Mouse (Mus musculus) testis, adult 2 months (tissue): ENCODE results near the gene Ift57. TPM values are rescaled to one million over a fixed set of nuclear protein-coding genes. Genes with fewer than 3 reads are reported as not detected.

Experiments used
- H3K27ac ChIP-seq: fragments of 200-500 bp; 2 replicates; pipeline ENCODE4 v1.5.1; 2012; ENCODE audit warnings: low read depth, low read length; ENCODE audit not compliant: control insufficient read depth, insufficient read depth
- H3K27me3 ChIP-seq: fragments of 200-500 bp; 2 replicates; pipeline ENCODE4 v1.6.1; 2012; ENCODE audit warnings: mild to moderate bottlenecking, low read length, moderate library complexity; ENCODE audit not compliant: control insufficient read depth, insufficient read depth
- H3K36me3 ChIP-seq: fragments of 200-500 bp; 2 replicates; pipeline ENCODE4 v1.6.1; 2012; ENCODE audit warnings: mild to moderate bottlenecking, low read length; ENCODE audit not compliant: control insufficient read depth, insufficient read depth
- H3K4me1 ChIP-seq: fragments of 200-500 bp; 2 replicates; pipeline ENCODE4 v1.6.1; 2012; ENCODE audit warnings: low read length; ENCODE audit not compliant: control insufficient read depth, insufficient read depth
- H3K4me3 ChIP-seq: fragments of 200-500 bp; 2 replicates; pipeline ENCODE4 v1.5.1; 2012; ENCODE audit warnings: low read depth, mild to moderate bottlenecking, low read length, moderate library complexity, mixed read lengths; ENCODE audit not compliant: control insufficient read depth
- CTCF ChIP-seq: fragments of 200-500 bp; IDR thresholded peaks from 2 replicates; pipeline ENCODE4 v1.5.1; 2012; ENCODE audit warnings: low read depth, mild to moderate bottlenecking, inconsistent platforms, low read length, moderate library complexity; ENCODE audit not compliant: control insufficient read depth, insufficient read depth, insufficient replicate concordance
- POLR2A ChIP-seq: fragments of 200-500 bp; IDR thresholded peaks from 2 replicates; pipeline ENCODE4 v1.6.1; 2012; ENCODE audit warnings: low read depth, mild to moderate bottlenecking, inconsistent platforms, low read length, moderate library complexity; ENCODE audit not compliant: control insufficient read depth
- polyA plus RNA-seq: library from polyadenylated mRNA; depleted of rRNA; stranded (reverse); fragments of >200 nt; gene quantifications from 2 replicates; pipeline ENCODE4 v1.2.3, GENCODE M21; 2012; rRNA removed

Gene Ift57
- polyA plus RNA-seq, 1 experiment = 26.4 TPM

- no peaks in the 10 kb centered on the region for H3K36me3 ChIP-seq
- no peak for TF ChIP-seq POLR2A
- TF ChIP-seq CTCF = no peak
- H3K27me3 ChIP-seq = no peaks in the 10 kb centered on the region
- H3K27ac ChIP-seq = no peak overlapping the region
- peaks cover 5% of the 10 kb centered on the region for H3K4me1 ChIP-seq
- peak overlapping the region; percentile 2; the same call in 1 of the 2 replicates for H3K4me3 ChIP-seq
These were observed 105.0 kb downstream of the Ift57 start for GRCm38 (mm10) chr16:49803932-49804461.

- TF ChIP-seq CTCF (no peak), POLR2A (no peak)
- peaks cover 5% of the 10 kb centered on the region for H3K4me1 ChIP-seq
- H3K27me3 ChIP-seq = no peaks in the 10 kb centered on the region
These were observed 107.9 kb downstream of the Ift57 start for GRCm38 (mm10) chr16:49806920-49807319.

GRCm38 (mm10) chr16:49807419-49807841, 108.4 kb downstream of the Ift57 start:
- Histone ChIP-seq H3K36me3 (no peaks in the 10 kb centered on the region), H3K27ac (no peak overlapping the region), H3K4me3 (no peak overlapping the region), H3K27me3 (no peaks in the 10 kb centered on the region), H3K4me1 (peaks cover 5% of the 10 kb centered on the region)
- no peak for TF ChIP-seq POLR2A
- no peak for TF ChIP-seq CTCF

More at GRCm38 (mm10) chr16:49806920-49807319, 107.9 kb downstream of the Ift57 start:
- H3K36me3 ChIP-seq = no peaks in the 10 kb centered on the region
- H3K4me3 ChIP-seq = no peak overlapping the region
- H3K27ac ChIP-seq = no peak overlapping the region

- H3K4me3 ChIP-seq = no peak overlapping the region
- H3K36me3 ChIP-seq = no peaks in the 10 kb centered on the region
- TF ChIP-seq POLR2A = no peak
- TF ChIP-seq CTCF = no peak
- H3K27me3 ChIP-seq = no peaks in the 10 kb centered on the region
- peaks cover 5% of the 10 kb centered on the region for H3K4me1 ChIP-seq
- no peak overlapping the region for H3K27ac ChIP-seq
These were observed 108.9 kb downstream of the Ift57 start for GRCm38 (mm10) chr16:49807862-49808430.

- no peak overlapping the region for H3K4me3 ChIP-seq
- H3K27ac ChIP-seq = no peak overlapping the region
- no peak for TF ChIP-seq POLR2A
- TF ChIP-seq CTCF = no peak
- no peaks in the 10 kb centered on the region for H3K36me3 ChIP-seq
- H3K27me3 ChIP-seq = no peaks in the 10 kb centered on the region
- H3K4me1 ChIP-seq = no peaks in the 10 kb centered on the region
These were observed 112.9 kb downstream of the Ift57 start for GRCm38 (mm10) chr16:49811897-49812296.

- Histone ChIP-seq H3K27ac (no peak overlapping the region), H3K4me1 (no peaks in the 10 kb centered on the region), H3K36me3 (no peaks in the 10 kb centered on the region), H3K4me3 (no peak overlapping the region), H3K27me3 (no peaks in the 10 kb centered on the region)
- TF ChIP-seq CTCF = no peak
- no peak for TF ChIP-seq POLR2A
These were observed 114.0 kb downstream of the Ift57 start for GRCm38 (mm10) chr16:49812821-49813616.

GRCm38 (mm10) chr16:49814419-49814818, 115.4 kb downstream of the Ift57 start:
- Histone ChIP-seq H3K27me3 (no peaks in the 10 kb centered on the region), H3K36me3 (no peaks in the 10 kb centered on the region), H3K27ac (no peak overlapping the region), H3K4me3 (no peak overlapping the region), H3K4me1 (no peaks in the 10 kb centered on the region)
- TF ChIP-seq CTCF = no peak
- TF ChIP-seq POLR2A = no peak

Other genes starting within 250 kb of the Ift57 start
- 5.7 and 8.1 TPM in 2 replicates for gene Cd47, start 101.3 kb downstream of the Ift57 start, polyA plus RNA-seq